Mouse (Mus musculus) ES-Bruce4 (cell line): ENCODE measurements around the gene Bach1.

Source experiments
- CTCF ChIP-seq: IDR thresholded peaks from one replicate; pipeline ENCODE4 v1.8.1; 2011; ENCODE audit warnings: low read depth, low read length
- POLR2A ChIP-seq: IDR thresholded peaks from one replicate; pipeline ENCODE4 v1.8.1; 2011; ENCODE audit warnings: low read length; ENCODE audit not compliant: insufficient read depth

DNA sequence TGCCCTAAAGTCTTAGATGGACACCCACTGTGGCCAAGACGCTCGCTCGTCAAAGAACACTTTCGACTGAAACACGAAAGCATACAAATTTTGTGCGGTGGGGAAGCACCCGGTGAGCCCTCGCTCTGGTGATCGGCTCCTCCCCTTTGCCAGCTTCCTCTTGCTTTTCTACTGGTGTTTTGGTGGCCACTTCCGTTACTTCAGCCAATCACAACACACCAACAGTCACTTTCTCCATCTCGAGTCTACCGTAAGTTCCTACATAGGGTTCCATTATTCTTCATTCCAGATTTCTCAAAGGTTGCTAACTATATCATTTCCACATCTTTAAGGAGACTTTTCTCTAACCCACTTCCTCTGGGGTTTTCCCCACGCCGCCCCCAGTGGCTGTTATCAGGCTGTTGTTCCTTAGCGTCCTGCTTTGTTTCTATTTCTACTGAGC is 65.9 kb downstream of the Bach1 start:
- no peak for TF ChIP-seq POLR2A
- TF ChIP-seq CTCF = no peak
